Mouse (Mus musculus) neural tube, embryonic 11.5 days (tissue): Measurements from ENCODE around the gene Gna15. TPM values are rescaled to one million over a fixed set of nuclear protein-coding genes. Genes with fewer than 3 reads are reported as not detected.

ENCODE experiments used
- microRNA-seq: library from miRNA; unstranded; fragments of <30 nt; microRNA quantifications from one replicate; pipeline ENCODE4, GENCODE M21; 2016
- polyA plus RNA-seq: library from polyadenylated mRNA; unstranded; fragments of >200 nt; fragmentation: Nextera tagmentation; extraction: Ambion mirVana; gene quantifications from 2 replicates; pipeline ENCODE4 v1.2.1, GENCODE M21; 2014

Gene Gna15
- polyA plus RNA-seq, 1 experiment from 2014 or later: 0.41 TPM

Small RNA genes within 50 kb of the gene (microRNA-seq; reads per million reads assigned to microRNA genes)
- not detected for gene Gm25595

Other genes with a start within 250 kb of the Gna15 start
- gene Tjp3, start 232.6 kb downstream of the Gna15 start, polyA plus RNA-seq: 2.5 and 2.8 TPM in 2 replicates
- gene Pip5k1c, start 231.3 kb downstream of the Gna15 start, polyA plus RNA-seq: 64.6 and 65.8 TPM in 2 replicates
- 39.4 and 46.2 TPM in 2 replicates for gene Cactin, start 203.1 kb downstream of the Gna15 start, polyA plus RNA-seq
- 1.8 and 2.9 TPM in 2 replicates for gene Tbxa2r, start 195.5 kb downstream of the Gna15 start, polyA plus RNA-seq
- gene Gipc3, start 181.0 kb downstream of the Gna15 start, polyA plus RNA-seq: not detected in 2 replicates
- 104 and 110 TPM in 2 replicates for gene Hmg20b, start 173.7 kb downstream of the Gna15 start, polyA plus RNA-seq
- 5.3 and 5.7 TPM in 2 replicates for gene Mfsd12, start 166.7 kb downstream of the Gna15 start, polyA plus RNA-seq
- 0.20 and 0.50 TPM in 2 replicates for gene 4930404N11Rik, start 158.4 kb downstream of the Gna15 start, polyA plus RNA-seq
- gene Fzr1, start 145.7 kb downstream of the Gna15 start, polyA plus RNA-seq: 112 and 120 TPM in 2 replicates
- gene Dohh, start 139.8 kb downstream of the Gna15 start, polyA plus RNA-seq: 64.1 and 76.1 TPM in 2 replicates
- 1.7 and 3.0 TPM in 2 replicates for gene Gm48551, start 139.8 kb downstream of the Gna15 start, polyA plus RNA-seq
- gene Gm48552, start 135.2 kb downstream of the Gna15 start, polyA plus RNA-seq: 0.97 and 1.3 TPM in 2 replicates
- 1.9 and 3.5 TPM in 2 replicates for gene Smim24, start 131.2 kb downstream of the Gna15 start, polyA plus RNA-seq
- 16.8 TPM in 2 replicates for gene Nfic, start 68.6 kb downstream of the Gna15 start, polyA plus RNA-seq
- gene Celf5, start 41.5 kb downstream of the Gna15 start, polyA plus RNA-seq: 10.6 and 11.1 TPM in 2 replicates
- gene Ncln, start 27.8 kb downstream of the Gna15 start, polyA plus RNA-seq: 66.2 and 74.2 TPM in 2 replicates
- 0.45 and 0.58 TPM in 2 replicates for gene S1pr4, start 24.1 kb downstream of the Gna15 start, polyA plus RNA-seq
- 74.6 and 78.8 TPM in 2 replicates for gene Gna11, start 21.0 kb upstream of the Gna15 start, polyA plus RNA-seq
- 266 and 278 TPM in 2 replicates for gene Aes, start 35.3 kb upstream of the Gna15 start, polyA plus RNA-seq
- 7.0 and 7.3 TPM in 2 replicates for gene Tle2, start 50.3 kb upstream of the Gna15 start, polyA plus RNA-seq
- 6.4 and 7.0 TPM in 2 replicates for gene Tle6, start 76.8 kb upstream of the Gna15 start, polyA plus RNA-seq
- 0.43 and 0.80 TPM in 2 replicates for gene BC025920, start 82.0 kb upstream of the Gna15 start, polyA plus RNA-seq
- gene Sirt6, start 103.6 kb upstream of the Gna15 start, polyA plus RNA-seq: 45.7 and 46.6 TPM in 2 replicates
- gene Ankrd24, start 104.3 kb upstream of the Gna15 start, polyA plus RNA-seq: 4.0 and 4.6 TPM in 2 replicates
- 6.5 and 6.7 TPM in 2 replicates for gene Gm10778, start 124.8 kb upstream of the Gna15 start, polyA plus RNA-seq
- 17.9 and 18.3 TPM in 2 replicates for gene Zfp433, start 180.6 kb upstream of the Gna15 start, polyA plus RNA-seq
- 16.3 and 18.0 TPM in 2 replicates for gene Gm3055, start 246.9 kb upstream of the Gna15 start, polyA plus RNA-seq